Mouse (Mus musculus): ENCODE results near the gene Kcnc1.

- TF ChIP-seq CTCF (IDR thresholded peaks at IDR 0.05; ENCODE audit: insufficient read depth, low read depth, low read length) (no peak), POLR2A (IDR thresholded peaks at IDR 0.05; ENCODE audit: insufficient read depth, low read depth, low read length) (no peak)
These were observed 86.8 kb downstream of the Kcnc1 start for GRCm38 (mm10) chr7:46483050-46483449.

Data from olfactory bulb, adult 2 months (tissue).